Mouse (Mus musculus): ENCODE measurements around the gene Pdlim1. TPM values are rescaled to one million over a fixed set of nuclear protein-coding genes. Genes with fewer than 3 reads are reported as not detected.
"Not testable (repeated sequence)": the region's sequence is repeated elsewhere in the genome, so short reads cannot be mapped to it uniquely, and the experiment has no call there.

The Pdlim1 gene
- total RNA-seq, 2 experiments from 2014 or later = 19.6 to 32.3 TPM

DNA sequence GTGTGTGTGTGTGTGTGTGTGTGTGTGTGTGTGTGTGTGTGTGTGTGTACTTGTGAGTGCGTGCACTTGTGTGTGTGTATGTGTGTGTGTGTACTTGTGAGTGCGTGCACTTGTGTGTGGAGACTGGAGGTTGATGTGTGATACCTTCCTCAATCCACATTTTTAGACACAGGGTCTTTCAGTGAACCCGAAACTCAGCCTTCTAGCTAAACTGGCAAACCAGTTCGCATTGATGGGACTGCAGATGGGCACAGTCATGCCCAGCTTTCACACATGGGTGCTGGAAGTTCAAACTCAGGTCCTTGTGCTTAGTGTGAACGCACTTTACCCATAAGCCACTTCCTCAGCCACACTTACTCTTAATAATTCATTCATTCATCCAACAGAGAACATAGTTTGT lies 23.2 kb downstream of the Pdlim1 start:
- no peak for ATAC-seq (replicated peaks; ENCODE audit: low FRiP score, poor library complexity, severe bottlenecking)

DNA sequence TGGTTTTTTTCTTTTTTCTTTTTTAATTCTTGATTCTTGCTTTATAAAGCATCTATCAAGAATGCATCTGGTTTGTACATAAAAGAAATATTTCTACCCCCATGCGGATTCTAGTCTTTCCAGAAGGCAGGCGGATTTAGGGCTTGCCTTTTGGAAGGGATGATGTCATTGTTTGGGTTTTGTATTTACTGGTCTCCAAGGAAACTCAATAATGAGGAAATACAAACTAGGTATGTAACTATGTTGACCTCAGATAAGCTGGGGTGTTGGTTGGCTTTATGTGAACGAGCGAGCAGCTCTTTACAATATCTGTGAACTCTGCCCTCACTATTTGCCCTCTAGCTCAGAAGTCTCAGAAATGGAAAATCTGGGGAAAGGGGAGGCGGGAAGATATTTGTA lies 24.4 kb downstream of the Pdlim1 start:
- ATAC-seq (replicated peaks; ENCODE audit: low FRiP score, poor library complexity, severe bottlenecking) = no peak

DNA sequence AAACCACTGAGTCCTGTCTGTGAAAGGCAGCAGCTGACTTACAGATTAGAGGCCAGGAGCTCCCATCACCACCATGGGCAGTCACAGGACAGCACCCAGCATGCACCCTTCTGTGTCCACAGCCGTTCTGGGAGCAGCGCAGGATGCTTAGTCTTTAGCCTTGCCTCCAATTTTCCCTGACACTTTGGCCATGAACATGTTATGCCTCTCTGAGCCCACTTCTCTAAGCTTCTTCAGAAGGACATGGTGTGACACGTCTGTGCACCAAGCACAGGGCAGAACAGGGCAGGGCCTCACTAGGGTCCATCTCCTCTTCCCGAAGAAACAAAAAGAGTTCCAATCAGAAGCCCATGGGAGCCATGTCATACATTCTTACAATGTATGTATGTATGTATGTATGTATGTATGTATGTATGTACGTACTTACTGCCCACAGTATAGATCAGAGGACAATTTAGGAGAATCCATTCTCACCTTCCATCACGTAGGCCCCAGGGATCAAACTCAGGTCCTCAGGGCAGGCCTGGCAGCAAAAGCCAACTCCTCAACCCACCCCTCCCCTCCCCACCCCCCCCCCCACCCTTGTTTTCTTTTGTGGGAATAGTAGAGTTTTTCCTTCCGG lies 24.9 kb downstream of the Pdlim1 start:
- no peak for ATAC-seq (replicated peaks; ENCODE audit: low FRiP score, poor library complexity, severe bottlenecking)

DNA sequence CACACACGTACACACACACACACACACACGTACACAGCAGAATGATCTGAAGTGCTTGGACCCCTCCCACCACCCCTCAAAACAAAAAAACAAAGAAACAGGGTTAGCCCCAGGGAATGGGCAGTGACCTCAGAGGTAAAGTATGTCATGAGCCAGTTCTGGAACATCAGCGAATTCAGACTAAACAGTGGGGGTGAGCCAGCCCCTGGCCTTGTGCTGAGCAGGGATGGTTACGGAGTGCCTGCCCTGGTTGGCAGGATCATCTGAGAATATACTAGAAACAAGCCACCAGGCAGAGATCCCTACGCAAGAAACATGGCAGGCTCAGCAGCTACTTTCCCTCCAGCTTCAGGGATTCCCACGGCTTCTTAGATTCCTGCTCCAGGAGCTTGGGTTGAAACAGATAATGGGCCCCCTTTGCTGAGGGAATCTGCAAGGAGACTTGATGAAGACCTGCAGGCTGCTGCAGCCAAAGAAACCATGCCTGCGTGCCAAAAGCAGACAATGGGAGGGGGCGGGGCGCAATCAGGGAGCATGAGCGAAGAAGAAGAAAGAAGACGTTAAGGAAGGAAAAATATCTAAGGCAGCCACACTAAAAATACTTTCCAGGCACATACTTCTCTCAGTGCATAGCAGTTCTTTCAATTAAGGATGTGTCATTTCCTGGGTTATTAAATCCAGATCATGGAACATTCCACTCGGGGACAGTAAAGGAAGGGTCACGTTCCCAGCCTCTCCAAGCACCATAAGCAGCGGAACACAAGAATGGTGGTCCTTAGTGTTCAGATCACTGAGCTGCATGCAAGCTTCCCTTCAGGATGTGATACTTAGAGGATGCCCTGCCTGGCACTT lies 30.6 kb downstream of the Pdlim1 start:
- no peak for ATAC-seq (replicated peaks; ENCODE audit: low FRiP score, poor library complexity, severe bottlenecking)

DNA sequence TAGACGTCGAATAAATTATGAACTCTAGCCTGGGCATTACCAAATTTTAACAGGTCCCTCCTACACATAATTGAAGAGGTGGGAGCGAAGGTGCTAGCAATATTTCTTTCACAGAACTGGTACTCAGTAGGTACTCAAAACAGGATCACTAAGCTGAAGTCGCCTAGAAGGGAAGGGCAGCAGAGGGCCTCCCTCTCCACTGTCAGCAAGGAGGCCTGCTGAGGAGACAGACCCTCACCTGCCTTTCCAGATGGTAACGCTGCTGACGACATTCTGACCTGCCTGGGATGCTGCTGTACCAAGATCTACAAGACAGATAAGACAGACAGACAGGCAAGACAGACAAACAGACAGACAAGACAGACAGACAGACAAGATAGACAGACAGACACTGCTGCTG lies 31.3 kb downstream of the Pdlim1 start:
- ATAC-seq (replicated peaks; ENCODE audit: low FRiP score, poor library complexity, severe bottlenecking) = no peak

DNA sequence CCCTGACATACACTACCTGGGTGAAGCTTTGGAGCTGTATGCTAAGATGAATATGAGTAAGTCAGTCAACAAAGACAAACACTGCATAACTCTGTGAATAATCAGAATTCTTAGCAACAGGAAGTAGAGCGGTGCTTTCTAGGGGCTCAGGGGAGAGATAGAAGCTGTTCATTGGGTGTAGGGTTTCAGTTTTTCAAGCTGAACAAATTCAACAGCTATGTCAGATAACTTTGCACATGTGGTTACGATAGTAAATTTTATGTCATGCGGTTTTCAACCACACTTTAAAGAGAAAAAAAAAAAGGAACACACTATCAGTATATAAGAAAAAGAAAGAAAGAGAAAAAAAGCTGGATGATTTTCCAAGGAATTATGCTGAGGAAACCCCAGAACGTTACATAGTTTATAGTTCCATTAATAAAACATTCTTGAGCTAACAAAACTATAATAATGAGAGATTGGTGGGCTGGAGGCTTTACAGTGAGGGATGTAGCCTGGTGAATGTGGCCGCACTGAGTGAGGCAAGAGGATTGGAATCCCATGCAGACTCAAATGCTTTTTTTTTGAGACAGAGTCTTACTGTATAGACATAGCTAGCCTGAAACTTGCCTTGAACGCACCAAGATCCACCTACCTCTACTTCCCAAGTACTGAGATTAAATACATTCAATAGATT lies 33.3 kb downstream of the Pdlim1 start:
- ATAC-seq (replicated peaks; ENCODE audit: low FRiP score, poor library complexity, severe bottlenecking) = no peak

DNA sequence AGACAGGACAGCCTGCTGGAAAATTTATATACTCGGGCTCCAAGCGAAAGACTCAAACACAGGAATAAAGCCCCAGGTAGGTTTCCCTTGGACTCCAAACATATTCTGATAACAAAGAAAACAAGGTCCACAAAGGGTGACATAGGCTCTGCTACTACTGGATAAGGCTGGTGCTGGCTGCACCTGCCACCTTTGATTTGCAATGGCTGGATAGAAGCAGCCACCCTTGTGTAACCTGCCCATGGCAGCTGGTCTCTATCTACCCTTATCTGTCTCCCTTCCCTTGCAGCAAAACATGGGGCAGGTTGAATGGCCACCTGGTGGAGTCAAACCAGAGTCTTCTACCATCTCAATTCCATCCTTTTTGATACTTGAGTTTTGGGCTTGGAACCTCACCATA lies 39.1 kb downstream of the Pdlim1 start:
- ATAC-seq (replicated peaks; ENCODE audit: low FRiP score, poor library complexity, severe bottlenecking) = no peak

DNA sequence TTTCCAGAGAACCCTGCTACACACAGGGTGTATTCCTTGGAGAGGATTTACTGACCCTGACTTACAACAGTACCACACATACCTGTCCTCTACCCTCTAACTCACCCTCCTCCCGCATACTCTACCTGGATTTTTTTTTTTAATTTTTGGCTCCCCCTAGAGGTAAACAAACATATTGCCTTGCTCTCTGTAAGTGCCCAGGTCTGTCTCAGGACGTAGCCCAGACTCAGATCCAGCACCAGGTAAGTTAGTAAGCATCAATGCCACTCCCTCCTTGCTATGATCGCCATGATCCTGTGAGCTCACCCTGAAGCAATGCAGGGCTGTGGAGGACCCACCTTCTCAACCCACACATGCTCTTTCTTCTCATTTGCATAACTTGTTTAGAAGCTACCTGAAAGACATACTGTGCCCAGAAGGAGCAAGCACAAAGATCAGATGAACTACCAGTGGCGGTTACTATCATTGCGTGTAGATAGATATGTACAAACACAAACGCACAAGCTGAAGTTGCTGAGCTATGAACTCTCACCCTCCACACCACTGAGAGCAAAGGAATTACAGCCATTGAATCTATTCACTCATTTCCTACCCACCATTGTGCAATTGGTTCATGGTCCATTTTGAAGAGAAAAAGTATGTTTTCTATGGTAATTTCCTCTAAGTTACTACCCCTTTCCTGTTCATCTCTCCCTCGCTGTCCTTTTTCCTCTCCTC lies 39.7 kb downstream of the Pdlim1 start:
- ATAC-seq (replicated peaks; ENCODE audit: low FRiP score, poor library complexity, severe bottlenecking) = peak; percentile 52; the same call in 1 of the 2 replicates

DNA sequence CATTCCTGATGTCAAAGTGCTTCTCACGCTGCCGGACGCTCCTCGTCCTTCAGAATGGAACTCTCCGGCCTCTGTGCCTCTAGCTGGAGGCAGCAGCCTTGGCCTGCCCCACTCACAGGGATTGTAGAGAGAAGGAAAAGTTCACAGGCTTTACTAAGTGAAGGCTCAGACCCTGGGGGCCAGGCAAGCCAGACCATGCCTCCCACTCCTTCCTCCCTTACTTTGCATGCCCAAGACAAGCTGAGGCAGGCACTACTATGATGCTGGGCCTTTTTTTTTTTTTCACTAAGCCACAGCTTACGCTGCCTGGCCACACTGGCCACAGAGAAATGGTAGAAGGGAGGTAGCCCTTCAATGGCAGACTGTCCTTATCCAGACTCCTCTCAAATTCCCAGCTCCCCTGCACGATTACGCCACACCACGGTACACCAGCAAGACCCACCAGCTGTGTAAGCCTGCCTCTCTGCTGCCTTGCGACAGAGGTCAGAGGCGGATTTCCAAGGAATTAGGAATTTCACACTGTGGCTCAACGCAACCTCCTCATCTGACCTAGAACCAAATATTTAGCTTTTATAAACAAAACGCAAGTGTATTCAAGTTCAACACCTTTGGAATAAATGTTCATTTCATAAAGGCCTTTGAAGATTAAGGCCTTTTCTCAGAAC lies 40.4 kb downstream of the Pdlim1 start:
- no peak for ATAC-seq (replicated peaks; ENCODE audit: low FRiP score, poor library complexity, severe bottlenecking)

DNA sequence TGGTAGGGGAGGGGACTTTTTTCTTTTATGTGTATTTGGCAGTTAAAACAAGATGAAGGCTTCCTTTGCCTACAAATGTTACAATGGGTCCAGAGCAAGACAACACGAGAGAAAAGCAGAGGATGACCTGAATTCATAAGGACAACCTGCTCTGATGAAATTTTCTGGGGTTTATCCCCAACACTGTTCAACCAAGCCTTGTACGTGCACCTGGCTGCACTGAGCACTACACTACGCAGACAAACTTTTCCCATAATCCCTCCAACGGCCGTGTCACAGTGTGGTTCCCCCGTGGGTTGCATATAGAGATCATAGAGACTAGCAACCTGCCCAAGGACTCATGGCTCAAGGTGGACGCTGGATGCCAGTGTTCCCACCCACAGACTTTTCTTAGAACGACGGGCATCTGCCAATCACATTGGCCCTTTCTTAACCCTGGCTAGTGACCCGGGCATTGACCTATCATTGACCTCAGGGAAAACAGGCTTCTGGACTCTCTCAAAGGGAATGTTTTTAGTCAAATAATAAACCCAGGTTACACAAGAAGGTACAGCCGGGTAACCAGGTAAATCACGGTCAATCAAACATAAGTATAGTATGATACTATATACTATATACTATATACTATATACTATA lies 45.0 kb downstream of the Pdlim1 start:
- ATAC-seq (replicated peaks; ENCODE audit: low FRiP score, poor library complexity, severe bottlenecking) = no peak

DNA sequence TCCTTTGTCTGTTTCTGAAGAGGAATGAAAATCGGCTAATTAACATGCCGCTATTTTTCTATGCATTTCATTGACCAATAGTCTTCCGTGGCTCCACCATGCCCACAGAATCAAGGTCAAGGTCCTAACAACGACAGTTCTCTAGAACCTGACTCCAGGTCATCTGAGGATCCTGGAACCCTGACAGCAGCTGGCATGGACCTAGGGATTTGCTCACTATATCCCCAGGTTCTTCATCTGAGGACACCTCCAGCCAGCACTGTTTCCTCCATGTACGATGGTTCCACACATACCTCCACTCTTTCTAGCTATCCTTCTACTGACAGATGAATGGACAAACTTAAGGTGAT lies 45.9 kb downstream of the Pdlim1 start:
- no peak for ATAC-seq (replicated peaks; ENCODE audit: low FRiP score, poor library complexity, severe bottlenecking)

DNA sequence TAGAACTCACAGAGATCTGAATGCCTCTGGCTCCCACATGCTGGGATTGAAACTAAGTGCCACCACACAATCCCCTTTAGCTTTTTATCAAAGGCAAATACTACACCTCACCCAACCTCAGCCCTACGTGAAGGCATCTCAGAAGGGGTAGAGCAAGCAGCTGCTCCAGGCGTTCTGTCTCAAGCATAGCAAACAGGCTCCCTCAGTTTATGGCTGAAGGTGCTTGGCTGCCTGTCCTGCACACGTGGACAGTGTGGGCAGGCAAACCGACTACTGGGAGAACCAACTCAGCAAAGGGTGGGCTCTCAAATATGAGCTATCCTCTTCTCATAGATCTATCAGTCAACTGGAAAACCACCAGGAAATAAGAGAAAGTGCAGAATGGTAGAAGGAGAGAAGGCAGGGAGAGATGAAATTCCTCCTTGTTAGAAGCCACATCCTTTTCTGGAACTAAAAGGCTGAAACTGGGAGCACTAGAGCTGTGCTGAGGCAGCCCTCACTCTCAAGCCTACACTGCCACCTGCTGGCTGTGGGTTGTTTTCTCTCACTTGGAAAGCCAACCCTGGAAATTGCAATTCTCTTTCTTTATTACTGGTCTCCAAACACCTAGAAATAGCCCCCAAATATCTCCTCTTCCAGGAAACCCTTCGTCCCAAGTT lies 46.4 kb downstream of the Pdlim1 start:
- peak; percentile 65; the same call in 1 of the 2 replicates for ATAC-seq (replicated peaks; ENCODE audit: low FRiP score, poor library complexity, severe bottlenecking)

DNA sequence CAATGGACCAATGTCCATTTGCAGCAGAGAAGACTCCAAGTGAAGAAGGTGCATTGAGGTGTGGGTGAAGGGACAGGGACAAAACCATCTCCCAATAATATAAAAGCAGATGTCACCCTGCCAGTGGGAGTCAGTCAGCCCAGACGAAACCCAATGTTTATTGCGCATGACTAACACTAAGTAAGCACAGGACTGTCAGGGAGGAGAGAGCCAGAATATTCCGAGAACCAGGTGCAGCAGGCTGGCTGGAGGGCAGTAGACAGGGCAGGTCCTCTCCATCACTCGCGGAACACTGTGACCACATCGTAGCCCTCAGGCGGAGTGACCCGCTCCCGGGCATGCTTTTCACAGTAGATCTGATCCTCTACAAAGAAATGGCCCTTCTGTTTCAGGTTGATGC lies 49.3 kb downstream of the Pdlim1 start:
- not testable (repeated sequence) for ATAC-seq (replicated peaks; ENCODE audit: low FRiP score, poor library complexity, severe bottlenecking)

DNA sequence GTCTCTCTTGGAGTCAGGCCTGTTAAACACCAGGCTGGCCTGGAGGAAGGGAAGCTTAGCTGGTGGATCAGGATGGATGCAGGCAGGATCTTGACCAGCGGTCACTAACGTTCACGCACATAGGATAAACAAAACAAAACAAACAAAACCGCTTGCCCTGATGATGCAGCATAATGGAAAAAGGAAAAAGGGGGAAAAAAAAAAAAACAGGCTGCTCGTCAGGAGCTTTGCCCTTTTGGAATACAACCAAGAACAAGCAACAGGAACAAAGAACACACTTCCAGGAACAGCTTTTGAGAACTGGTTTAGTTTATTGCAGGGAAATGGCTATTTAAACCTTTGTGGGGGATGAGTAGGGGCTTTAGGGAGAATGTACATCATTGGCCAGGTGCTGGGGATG lies 50.8 kb downstream of the Pdlim1 start:
- ATAC-seq (replicated peaks; ENCODE audit: low FRiP score, poor library complexity, severe bottlenecking) = no peak

DNA sequence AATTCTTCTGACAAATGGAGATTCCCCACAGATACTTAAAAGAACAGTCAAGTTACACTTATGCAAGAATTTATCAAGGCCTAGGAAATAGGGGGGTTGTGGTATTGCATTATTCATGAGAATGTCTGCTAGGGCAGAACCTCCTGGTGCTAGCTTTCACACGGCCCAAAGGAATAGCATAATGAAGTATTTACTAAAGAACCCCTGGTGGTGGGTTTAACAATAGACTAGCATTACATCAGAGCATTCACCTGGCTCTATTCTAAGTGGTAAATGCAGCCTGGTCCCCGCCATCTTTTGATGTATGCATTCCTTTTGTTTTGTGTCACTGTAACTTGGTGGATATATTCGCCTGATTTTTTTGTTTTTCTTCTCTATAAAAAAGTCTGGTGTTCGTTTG lies 68.7 kb downstream of the Pdlim1 start:
- not testable (repeated sequence) for ATAC-seq (replicated peaks; ENCODE audit: low FRiP score, poor library complexity, severe bottlenecking)

DNA sequence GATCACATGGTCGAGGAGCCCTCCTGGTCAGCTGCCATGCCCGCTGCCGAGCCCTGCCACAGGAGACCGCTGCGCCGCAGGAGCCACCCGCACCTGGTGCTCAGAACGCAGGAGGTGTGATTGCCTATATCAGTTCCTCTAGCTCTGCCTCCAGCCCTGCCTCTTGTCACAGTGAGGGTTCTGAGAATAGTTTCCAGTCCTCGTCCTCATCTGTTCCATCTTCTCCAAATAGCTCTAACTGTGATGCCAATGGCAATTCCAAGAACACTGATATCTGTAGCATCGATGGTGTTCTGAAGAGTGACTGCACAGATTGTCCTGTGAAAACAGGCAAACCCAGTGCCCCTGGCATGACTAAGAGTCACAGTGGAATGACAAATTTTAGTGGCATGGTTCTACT lies 81.0 kb downstream of the Pdlim1 start:
- no peak for ATAC-seq (replicated peaks; ENCODE audit: low FRiP score, poor library complexity, severe bottlenecking)

DNA sequence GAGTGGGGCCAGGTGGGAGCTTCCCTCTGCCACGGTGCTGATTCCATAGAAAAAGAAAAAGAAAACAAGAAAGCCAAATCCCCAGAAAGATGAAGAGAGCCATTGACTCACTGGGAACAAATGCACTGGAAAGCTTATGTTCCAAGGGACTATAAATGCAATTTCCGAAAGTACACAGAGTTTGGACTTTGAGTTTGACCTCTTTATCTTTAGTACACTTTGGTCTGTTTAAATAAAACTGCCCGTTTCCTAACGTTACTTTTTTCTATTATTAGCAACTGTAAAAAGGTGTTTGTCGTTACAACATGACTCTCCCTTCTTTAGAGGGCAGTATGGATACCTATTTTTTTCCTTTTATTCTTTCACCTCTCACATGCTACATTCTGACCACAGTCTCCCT lies 84.5 kb downstream of the Pdlim1 start, which contains the start of gene Cyp2c70:
TSS of gene Cyp2c70 (minus strand) at position 174 of the 400 bp plus-strand sequence.
- ATAC-seq (replicated peaks; ENCODE audit: low FRiP score, poor library complexity, severe bottlenecking) = no peak

DNA sequence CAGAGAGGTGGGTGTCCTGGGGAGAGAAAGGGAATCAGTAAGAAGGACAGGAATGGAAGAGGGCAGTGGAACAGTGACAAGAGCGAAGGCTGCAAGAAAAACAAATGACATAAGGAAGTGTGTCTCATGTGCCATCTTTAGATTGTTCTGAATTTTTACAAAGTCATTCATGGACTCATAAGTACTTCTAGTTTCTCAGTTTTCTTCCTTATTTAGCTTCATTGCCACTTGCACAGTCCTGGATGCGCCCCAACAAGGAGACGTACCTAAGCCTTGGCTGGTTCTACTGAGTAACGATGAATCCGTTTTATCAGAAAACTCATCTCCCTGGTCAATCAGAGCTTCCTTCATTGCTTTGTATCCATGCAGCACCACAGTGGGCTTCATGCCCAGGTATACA lies 88.0 kb downstream of the Pdlim1 start:
- no peak for ATAC-seq (replicated peaks; ENCODE audit: low FRiP score, poor library complexity, severe bottlenecking)

DNA sequence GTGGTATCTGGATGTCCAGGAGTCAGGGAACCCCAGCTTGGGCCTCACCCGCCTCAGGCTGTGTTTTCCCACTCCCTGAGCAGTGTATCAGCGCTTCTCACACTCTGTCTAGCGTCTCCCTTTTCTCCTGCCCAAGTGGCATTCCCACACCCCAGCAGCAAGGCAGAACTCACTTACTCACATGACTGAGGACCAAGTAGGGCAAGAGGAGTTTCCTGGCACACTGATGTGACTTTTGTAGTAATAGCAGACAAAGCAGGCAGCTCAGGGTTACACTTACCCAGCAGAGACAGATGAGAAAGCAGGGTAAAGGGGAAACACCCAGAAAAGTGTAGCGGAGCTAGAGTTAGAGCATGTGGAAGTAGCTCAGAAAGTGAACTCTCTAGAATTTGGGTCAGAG lies 93.3 kb downstream of the Pdlim1 start:
- ATAC-seq (replicated peaks; ENCODE audit: low FRiP score, poor library complexity, severe bottlenecking) = no peak

All from erythroblast, adult 5-6 weeks (primary cell).